Mouse (Mus musculus) urinary bladder, postnatal 36 days (tissue): ENCODE data around the gene Ttll9.

Experiments
- DNase-seq, 2 experiments: peaks; one replicate each; pipeline ENCODE4 v3.0.0; 2022; ENCODE audit warnings: low spot score in 2 of 2, mixed read lengths in 1 of 2

The Ttll9 gene

DNA sequence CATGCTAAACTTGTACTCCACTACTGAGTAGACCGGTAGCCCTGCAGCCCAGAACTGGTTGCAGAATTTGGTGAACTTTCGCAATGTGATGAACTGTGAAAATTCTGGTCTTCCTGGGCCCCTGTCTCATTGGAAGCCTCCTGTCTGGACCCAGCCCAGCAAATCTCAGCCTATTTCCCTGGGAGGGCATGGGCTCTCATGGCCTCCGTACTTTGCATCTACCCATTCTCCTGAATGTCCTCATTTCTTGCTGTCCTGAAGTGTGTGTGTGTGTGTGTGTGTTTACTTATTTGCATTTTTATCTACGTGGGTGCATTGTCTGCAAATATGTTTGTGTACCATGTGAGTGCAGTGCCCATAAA is 87.7 kb downstream of the Ttll9 start:
- DNase-seq: no peak

DNA sequence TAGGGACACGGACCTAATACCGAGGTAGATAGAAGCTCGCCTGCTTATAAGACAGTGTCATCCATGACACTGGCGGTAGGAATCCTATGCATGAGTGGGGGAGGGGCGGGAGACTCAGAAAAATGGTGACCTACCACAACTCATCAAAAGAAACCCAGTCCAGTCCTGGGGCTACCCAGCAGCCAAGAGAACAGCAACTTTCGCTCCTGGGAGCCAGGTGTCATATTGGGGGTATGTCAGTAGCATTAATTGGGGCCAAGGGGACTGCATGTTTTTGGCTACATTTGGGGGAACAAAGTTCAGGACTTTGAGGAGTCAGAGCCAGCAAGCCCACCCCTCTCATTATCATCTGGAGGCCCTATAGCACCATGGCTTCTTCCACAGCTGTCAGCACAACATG is 88.8 kb downstream of the Ttll9 start:
- no peak for DNase-seq

DNA sequence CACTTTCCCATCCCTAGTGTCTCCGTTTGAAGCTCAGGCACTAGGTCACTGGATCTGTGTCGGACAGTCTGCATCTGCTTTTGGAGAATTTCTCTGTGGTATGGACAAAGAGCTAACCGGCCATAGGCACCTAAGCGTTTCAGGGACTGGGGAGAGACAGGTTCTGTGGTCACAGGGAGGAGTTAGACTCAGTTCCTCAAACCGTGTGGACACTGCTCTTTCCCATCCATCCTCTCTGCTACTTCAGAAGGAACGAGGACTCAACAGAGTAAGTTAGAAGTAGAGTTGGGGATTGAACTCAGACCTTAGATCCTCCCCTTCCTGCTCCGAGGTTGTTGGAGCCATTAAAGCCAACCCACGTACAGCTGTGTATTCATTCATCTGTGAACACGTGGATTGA is 89.3 kb downstream of the Ttll9 start:
- DNase-seq: no peak

DNA sequence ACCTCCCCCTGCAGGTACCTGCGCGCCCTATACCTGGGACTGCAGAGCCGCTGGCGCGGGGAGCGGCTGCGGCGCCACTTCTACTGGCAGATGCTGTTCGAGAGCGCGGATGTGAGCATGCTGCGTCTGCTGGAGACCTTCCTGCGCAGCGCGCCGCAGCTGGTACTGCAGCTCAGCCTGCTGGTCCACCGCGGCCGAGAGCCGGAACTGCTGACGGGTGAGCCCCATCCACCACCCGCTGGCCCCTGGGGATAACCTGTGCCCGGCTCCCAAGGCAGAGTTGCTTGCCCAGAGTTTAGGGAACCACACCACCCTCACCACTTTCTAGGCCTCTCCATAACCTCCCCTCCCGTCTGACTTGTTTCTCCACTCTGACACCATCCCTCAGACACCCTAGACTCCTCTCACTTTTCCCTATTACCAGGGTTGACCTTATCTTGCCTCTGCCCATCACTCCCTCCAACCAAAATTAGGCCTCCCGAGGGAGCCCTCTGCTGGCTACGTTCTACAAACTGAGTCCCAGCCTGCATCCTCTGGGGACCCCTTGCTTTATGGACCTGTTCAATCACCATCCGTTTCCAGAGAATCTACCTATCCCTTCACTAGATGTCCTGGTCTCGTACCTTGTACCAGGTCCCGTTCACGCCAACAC is 90.5 kb downstream of the Ttll9 start:
- no peak for DNase-seq

DNA sequence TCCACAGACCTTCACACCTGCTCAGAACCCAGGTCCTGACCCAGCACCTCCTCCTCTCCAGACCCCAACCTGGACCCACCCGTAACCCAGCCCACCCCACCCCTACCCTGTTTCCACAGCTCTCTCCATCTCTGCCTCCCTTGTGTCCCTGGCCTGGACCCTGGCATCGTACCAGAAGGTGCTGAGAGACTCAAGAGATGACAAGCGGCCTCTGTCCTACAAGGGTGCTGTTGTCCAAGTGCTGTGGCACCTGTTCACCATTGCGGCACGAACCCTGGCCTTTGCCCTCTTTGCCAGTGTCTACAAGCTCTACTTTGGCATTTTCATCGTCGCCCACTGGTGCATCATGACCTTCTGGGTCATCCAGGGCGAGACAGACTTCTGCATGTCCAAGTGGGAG is 91.6 kb downstream of the Ttll9 start:
- DNase-seq: no peak

DNA sequence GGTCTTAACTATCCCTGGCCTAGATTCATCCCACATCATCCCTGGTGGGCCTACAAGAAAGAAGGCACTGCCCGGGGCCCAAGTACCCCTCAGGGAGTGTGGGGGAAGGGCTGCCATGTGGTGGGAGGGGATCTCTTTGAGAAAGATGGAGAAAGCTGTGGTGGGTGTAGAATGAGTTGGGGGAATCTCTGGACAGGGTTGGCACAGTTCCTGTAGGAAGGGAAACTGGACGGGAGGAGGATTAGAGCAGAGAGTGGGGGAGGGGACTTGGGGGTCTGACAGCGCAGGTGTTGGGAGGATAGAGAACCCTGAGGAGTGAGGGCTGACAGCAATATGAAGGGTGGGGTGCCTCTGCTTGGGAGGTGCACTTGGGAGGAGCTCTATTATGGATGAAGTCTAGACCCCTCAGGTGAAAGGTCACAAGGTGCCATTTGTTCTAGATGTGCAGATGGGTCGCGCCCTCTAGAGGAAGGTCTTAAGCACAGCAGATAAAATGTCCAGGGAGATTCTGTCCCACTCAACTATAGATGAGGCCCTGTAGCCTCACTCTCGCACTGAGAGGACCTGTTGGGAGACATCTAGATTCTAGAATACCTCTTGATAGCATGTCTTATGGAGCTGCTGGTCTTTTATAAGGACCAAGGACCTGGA is 93.1 kb downstream of the Ttll9 start:
- no peak for DNase-seq
